Mouse (Mus musculus): ENCODE data around the gene Rel.
"Not testable (repeated sequence)": the region's sequence is repeated elsewhere in the genome, so short reads cannot be mapped to it uniquely, and the experiment has no call there.

The Rel gene

DNA sequence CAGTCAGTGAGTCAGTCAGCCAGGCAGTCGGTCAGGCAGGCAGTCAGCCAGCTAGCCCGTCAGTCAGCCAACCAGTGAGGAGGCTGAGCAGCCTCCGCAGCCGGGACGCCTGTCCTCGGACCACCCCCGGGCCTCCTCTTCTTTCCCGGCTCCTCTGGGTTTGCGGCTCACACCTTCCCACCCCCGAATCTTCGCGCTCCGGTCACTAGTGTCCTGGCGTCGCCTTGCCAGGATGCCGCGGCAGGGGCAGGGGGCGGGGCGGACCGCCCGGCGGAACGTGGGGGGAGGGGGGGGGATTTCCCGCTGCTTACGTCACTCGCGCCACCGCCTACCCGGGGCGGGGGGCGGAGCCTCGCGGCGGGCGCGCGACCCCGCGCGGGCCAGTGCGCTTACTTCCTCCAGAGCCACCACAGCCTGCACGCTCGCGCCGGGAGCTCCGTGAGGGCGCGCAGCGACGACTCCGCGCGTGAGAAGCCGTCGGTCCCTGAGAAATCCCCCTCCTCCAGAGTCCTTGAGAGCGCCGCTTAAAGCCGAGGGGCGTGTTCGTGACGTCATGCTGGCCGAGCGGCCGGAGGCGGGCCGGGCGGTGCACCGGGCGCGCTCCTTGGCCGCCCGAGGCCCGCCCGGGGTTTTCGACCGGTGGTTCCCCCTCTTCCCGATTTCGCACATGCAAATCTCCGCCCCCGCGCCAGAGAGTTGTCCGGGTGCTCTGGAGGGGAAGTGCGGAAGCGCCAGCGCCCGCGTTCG is at the start of gene Rel:
Gene Rel, minus strand, starts transcription at position 211 of the 747 bp plus-strand sequence.
- peak; percentile 89 to 93 for DNase-seq

DNA sequence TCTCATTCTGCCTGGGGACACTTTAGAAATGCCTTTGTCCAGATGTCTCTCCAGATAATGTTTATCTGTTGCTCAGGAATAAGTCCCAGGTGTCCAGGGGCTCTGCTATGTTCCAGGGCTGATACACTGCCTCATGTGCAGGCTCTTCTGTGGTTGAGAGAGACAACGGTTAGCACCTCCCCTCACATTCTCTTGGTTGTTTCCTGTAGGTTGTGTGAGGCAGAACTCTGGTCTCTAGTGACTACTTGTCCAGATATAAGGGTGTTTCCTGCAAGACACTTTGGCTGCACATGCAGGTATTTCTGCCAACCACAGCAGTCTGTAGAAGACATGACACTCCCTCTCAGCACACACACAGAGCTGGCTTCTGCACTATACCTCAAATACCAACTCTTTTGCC is 48.0 kb upstream of the Rel start:
- DNase-seq = no peak

GRCm38 (mm10) chr11:23810741-23811140 is 40.0 kb upstream of the Rel start:
- DNase-seq = no peak

DNA sequence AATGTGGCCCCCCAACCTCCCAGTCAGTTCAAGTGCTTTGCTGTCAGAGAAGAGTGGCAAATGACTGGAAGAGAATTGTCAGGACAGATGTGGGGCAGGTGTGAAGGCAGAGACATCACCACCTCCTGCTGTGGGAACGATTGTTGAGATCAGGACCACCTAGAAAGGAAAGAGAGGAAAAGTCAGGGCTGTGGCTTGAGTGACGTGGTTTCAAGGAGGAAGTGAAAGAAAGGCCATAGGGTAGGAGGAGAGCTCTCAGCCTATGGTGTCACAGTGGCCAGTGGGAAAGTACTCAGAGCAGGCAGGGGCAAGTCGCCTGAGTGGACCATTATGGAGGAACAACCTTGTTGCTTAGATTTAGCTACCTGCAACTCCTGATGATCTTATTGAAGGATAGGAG is 34.9 kb upstream of the Rel start:
- no peak for DNase-seq

GRCm38 (mm10) chr11:23803136-23803535 is 32.4 kb upstream of the Rel start:
- no peak for DNase-seq

- no peak for DNase-seq
These were observed 31.5 kb upstream of the Rel start for GRCm38 (mm10) chr11:23802256-23802655.

- DNase-seq = no peak
These were observed 31.1 kb upstream of the Rel start for GRCm38 (mm10) chr11:23801851-23802250.

GRCm38 (mm10) chr11:23783677-23784076 is 12.9 kb upstream of the Rel start:
- DNase-seq = not testable (repeated sequence)

GRCm38 (mm10) chr11:23783085-23783484 is 12.3 kb upstream of the Rel start:
- DNase-seq = no peak

- no peak for DNase-seq
These were observed 11.3 kb upstream of the Rel start for GRCm38 (mm10) chr11:23782038-23782437.

- no peak for DNase-seq
These were observed 8.0 kb upstream of the Rel start for GRCm38 (mm10) chr11:23778787-23779201.

GRCm38 (mm10) chr11:23772471-23772870 is 1.7 kb upstream of the Rel start:
- DNase-seq = no peak

GRCm38 (mm10) chr11:23771507-23772097 is 832 bp upstream of the Rel start:
- no peak for DNase-seq

DNA sequence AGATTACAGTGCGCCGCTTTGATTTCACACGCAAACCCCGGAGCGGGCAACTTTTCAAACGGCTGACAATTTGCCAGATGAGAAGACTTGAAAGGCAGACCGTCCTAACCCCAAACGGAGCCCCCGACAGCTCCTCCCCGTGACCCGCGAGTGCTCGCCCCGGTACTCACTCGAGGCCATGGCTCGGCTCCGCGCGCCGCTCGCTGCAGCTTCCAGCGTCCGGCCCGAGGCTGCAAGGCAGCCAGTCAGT is 335 bp downstream of the Rel start:
- DNase-seq = no peak

GRCm38 (mm10) chr11:23769686-23770509 is 872 bp downstream of the Rel start:
- DNase-seq = peak; percentile 24 to 51

GRCm38 (mm10) chr11:23769033-23769432 is 1.7 kb downstream of the Rel start:
- no peak for DNase-seq

DNA sequence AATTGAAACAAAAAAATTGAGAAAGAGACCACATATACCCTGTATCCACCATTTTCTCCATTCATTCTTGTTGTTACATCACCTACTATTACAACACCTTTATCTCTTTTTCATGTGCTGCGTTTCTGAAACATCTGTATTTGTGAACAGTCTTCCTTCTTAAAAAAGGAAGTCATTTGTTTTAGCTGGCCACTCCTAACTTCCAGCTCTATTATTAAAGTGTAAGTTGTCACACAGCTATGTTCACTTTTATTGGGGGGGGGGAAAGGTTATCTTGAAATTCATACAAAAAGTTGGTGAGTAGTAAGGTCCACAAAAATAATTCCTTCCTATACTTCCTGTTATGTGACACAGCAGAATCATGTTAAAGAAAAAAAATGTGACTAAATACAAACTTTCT is 2.8 kb downstream of the Rel start:
- no peak for DNase-seq

DNA sequence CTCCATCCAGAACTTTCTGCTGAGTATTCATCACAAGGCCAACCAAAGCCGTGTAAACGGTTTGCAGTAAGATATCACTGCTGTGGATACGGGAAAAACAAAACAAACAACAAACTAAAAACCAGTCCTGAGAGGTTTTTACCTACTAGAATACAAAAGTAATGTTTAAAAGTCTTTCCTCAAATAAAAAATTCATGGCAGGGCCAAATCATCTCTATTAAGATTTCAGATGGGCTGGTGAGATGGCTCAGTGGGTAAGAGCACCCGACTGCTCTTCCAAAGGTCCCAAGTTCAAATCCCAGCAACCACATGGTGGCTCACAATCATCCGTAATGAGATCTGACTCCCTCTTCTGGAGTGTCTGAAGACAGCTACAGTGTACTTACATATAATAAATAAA is 3.4 kb downstream of the Rel start:
- DNase-seq = not testable (repeated sequence)

DNA sequence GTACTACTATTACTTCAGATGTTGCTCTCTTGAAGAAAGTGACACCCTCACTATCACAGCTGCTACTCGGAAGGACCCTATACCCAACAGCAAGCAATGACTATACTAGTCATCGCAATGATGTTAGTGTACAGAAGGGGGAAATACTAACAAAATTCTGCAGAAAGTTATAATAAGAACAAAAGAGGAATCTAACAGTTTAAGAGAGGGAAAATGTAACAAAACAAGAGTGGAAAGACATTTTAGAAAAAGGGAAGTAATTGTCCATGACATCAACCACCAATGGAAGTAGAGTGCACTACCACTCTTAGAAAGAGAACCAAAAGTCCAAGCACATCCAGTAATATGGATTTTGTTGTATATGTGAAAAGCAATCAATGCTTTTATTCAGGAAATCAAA is 8.1 kb downstream of the Rel start:
- DNase-seq = no peak

DNA sequence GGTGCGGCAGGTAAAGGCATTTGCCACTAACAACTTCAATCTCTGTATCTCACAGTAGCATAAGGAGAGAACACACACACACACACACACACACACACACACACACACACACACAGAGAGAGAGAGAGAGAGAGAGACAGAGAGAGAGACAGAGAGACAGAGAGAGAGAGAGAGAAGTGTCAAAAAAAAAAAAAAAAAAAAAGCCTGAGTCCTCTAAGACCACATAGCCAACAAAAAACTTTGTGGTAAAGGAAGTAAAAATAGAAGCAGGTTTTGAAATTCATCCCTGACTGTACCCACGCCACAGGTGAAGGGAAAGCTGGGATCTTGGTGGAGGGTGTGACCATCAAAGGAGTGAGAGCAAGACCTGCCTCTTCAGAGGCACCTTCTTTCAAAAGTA is 12.6 kb downstream of the Rel start:
- no peak for DNase-seq

GRCm38 (mm10) chr11:23754329-23754728 is 16.4 kb downstream of the Rel start:
- DNase-seq = no peak

DNA sequence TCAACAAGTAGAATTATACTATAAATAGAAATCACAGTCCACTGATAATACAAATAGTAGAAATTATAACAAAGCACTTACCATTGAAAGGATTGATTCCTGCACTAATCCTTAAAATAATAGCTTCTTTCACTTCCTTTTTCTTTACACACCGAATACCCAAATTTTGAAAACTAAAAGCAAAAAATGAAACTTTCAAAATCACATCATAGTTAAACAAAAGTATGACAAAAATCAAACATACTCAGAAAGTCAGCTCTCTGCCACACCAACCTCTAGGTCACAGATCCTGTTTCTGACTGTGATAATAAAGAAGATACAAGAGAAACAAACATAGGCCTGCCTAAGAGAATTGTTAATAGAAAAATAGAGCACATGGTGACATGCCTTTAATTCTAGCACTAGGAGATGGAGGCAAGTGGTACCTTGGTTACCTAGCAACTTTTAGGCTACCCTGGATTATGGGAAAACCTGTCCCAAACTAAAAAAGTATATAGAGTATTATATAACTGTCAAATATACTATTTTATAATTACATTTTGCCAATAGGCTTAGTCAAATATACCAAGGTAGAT is 17.5 kb downstream of the Rel start:
- no peak for DNase-seq

DNA sequence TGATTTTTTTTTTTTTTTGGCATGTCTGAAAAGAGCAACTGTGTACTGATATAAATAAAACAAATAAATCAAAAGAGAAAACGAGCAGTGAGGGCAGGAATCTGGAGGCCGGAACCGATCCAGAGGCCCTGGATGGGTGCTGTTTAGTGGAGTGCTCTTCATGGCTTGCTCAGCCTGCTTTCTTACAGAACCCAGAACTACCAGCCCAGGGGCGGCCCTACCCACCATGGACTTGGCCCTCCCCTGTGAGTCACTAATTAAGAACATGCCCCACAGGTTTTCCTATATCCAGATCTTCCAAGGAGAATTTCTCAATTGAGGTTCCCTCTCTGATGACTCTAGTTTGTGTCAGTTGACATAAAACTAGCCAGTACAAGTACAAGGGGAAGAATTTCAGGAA is 24.7 kb downstream of the Rel start:
- DNase-seq = no peak

- DNase-seq = no peak
These were observed 26.4 kb downstream of the Rel start for GRCm38 (mm10) chr11:23744352-23744751.
